Mouse (Mus musculus) olfactory bulb, adult 2 months (tissue): ENCODE results near the gene Pim3.

Experiments
- CTCF ChIP-seq: fragments of 200-500 bp; IDR thresholded peaks from 2 replicates; pipeline ENCODE4 v1.5.1; 2012; ENCODE audit warnings: low read depth, mild to moderate bottlenecking, low read length, moderate library complexity; ENCODE audit not compliant: insufficient read depth
- POLR2A ChIP-seq: fragments of 200-500 bp; IDR thresholded peaks from 2 replicates; pipeline ENCODE4 v1.6.1; 2012; ENCODE audit warnings: mild to moderate bottlenecking, low read depth, low read length, moderate library complexity; ENCODE audit not compliant: insufficient read depth

- TF ChIP-seq POLR2A (no peak), CTCF (no peak)
Observed at GRCm38 (mm10) chr15:88889994-88890393, 28.0 kb downstream of the Pim3 start.
